Comparison of ENCODE assay signal across 17 mouse cellular contexts in the genomic region with DNA sequence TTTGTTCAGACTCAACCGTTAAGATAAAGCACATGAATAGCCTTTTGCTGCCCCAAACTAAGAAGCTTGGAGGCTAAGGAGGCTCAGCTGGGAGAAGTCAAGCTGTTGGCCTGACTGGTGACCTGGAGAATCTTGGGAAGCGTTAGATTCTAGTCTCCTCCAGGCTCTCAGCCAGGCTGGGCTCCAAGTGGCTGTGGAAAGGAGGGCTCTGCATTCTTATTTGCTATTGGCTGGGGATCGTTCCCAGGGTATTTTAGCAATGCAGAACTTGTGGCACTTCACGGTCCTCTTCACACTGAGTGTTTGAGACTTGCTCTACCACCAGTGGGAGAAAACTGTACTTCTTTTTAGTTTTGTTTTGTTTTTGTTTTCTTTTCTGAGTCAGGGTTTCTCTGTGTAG. TPM values are rescaled to one million over a fixed set of nuclear protein-coding genes. Genes with fewer than 3 reads are reported as not detected.
A peak's percentile ranks its signal among the peaks of the same experiment; 100 is the strongest.
DNase-seq lines count a peak whose midpoint lies in the region; ATAC-seq and TF ChIP-seq lines count a peak whose summit lies in the region.
"Had no signal": no experiment of that assay in that cellular context is flagged by ENCODE, and none has a peak within 500 bp of the region (broad histone marks: within the 10 kb centered on the region; RNA-seq: fewer than 3 reads in every experiment).

No protein-coding gene starts in this region.

- DNase-seq in cerebellum, postnatal 10 days, result peak; percentile 30 to 44
- no peak for DNase-seq in cerebellum, postnatal 25 days
- DNase-seq in urinary bladder, postnatal 14 days (ENCODE audit: low spot score), result peak; percentile 46
- no peak for DNase-seq in urinary bladder, adult 2 months (ENCODE audit: low spot score)
- peak; percentile 69 for DNase-seq in lung, embryonic 14.5 days
- DNase-seq in retina, embryonic 14.5 days (ENCODE audit: low spot score), result no peak
- no peak for DNase-seq in neural tube, embryonic 10.5 days (ENCODE audit: extremely low spot score, low spot score)
- DNase-seq in frontal cortex, postnatal 10 days (ENCODE audit: low spot score in 2 of 2), result no peak
- DNase-seq: adrenal gland, adult 8-10 months; cerebellum, adult 8-10 months; right cerebral cortex, postnatal 4 days had no signal

- H3K27ac ChIP-seq in lung, embryonic 14.5 days (ENCODE audit: low read depth), result 0 out of 2 replicates have a peak overlapping the region, but pooled peaks have one; percentile 16
- H3K27ac ChIP-seq: embryonic facial prominence, embryonic 12.5 days; left cerebral cortex, adult 2 months; limb, embryonic 13.5 days; macrophage; midbrain, embryonic 15.5 days had no signal

- WGBS in lung, embryonic 14.5 days, result 25% methylated on average over 4 of the region's 4 CpGs

- H3K4me2 ChIP-seq in lung, embryonic 14.5 days, result no peak overlapping the region
- H3K4me2 ChIP-seq: embryonic facial prominence, embryonic 12.5 days; limb, embryonic 13.5 days; midbrain, embryonic 15.5 days had no signal

- H3K4me1 ChIP-seq in lung, embryonic 14.5 days (ENCODE audit: insufficient read depth), result no peaks in the 10 kb centered on the region
- H3K4me1 ChIP-seq: embryonic facial prominence, embryonic 12.5 days; limb, embryonic 13.5 days; midbrain, embryonic 15.5 days had no signal

- H3K9me3 ChIP-seq in lung, embryonic 14.5 days (ENCODE audit: low read depth, low read length), result no peaks in the 10 kb centered on the region
- H3K9me3 ChIP-seq: embryonic facial prominence, embryonic 12.5 days; limb, embryonic 13.5 days; midbrain, embryonic 15.5 days had no signal

- TF ChIP-seq CTCF in lung, embryonic 14.5 days (IDR thresholded peaks at IDR 0.05; ENCODE audit: low read depth), result no peak

- no peak overlapping the region for H3K4me3 ChIP-seq in lung, embryonic 14.5 days (ENCODE audit: low read depth, low read length)
- H3K4me3 ChIP-seq: embryonic facial prominence, embryonic 12.5 days; left cerebral cortex, adult 2 months; limb, embryonic 13.5 days; midbrain, embryonic 15.5 days had no signal

- H3K9ac ChIP-seq in lung, embryonic 14.5 days, result no peak overlapping the region
- H3K9ac ChIP-seq: embryonic facial prominence, embryonic 12.5 days; limb, embryonic 13.5 days; midbrain, embryonic 15.5 days had no signal

- peak; percentile 82 for ATAC-seq in lung, embryonic 14.5 days (ENCODE audit: insufficient read depth)
- ATAC-seq: midbrain, embryonic 15.5 days had no signal

- H3K36me3 ChIP-seq in lung, embryonic 14.5 days (ENCODE audit: insufficient read depth), result no peaks in the 10 kb centered on the region
- H3K36me3 ChIP-seq: embryonic facial prominence, embryonic 12.5 days; limb, embryonic 13.5 days; midbrain, embryonic 15.5 days had no signal

- H3K27me3 ChIP-seq in lung, embryonic 14.5 days (ENCODE audit: insufficient read depth, low read length), result no peaks in the 10 kb centered on the region
- H3K27me3 ChIP-seq: CH12.LX; embryonic facial prominence, embryonic 12.5 days; limb, embryonic 13.5 days; midbrain, embryonic 15.5 days had no signal

RNA-seq across cellular contexts. Expression of gene Trp53bp2, which starts 20.2 kb away (rescaled TPM):
- 8.4 and 12.0 TPM in 2 replicates for polyA plus RNA-seq in urinary bladder, adult 2 months (2012; rRNA removed)
- 29.0 and 29.1 TPM in 2 replicates for polyA plus RNA-seq in lung, embryonic 14.5 days (2014; fragmentation: Nextera tagmentation; extraction: Ambion mirVana)

RNA-seq across cellular contexts. Expression of gene Fbxo28, which starts 47.3 kb away (rescaled TPM):
- 13.9 and 15.9 TPM in 2 replicates for polyA plus RNA-seq in urinary bladder, adult 2 months (2012; rRNA removed)
- 23.1 and 27.2 TPM in 2 replicates for polyA plus RNA-seq in lung, embryonic 14.5 days (2014; fragmentation: Nextera tagmentation; extraction: Ambion mirVana)

Comparison
In these comparisons a context has a peak if more than half of its experiments do, and no peak if none do; other contexts are left out.
1. DNase-seq: peak in cerebellum, postnatal 10 days (2 of 2), urinary bladder, postnatal 14 days (single experiment) and lung, embryonic 14.5 days (single experiment); none in cerebellum, postnatal 25 days (0 of 2), urinary bladder, adult 2 months (single experiment), retina, embryonic 14.5 days (single experiment), neural tube, embryonic 10.5 days (single experiment) and frontal cortex, postnatal 10 days (0 of 2).